8 mouse cellular contexts compared by ENCODE assay signal in the genomic region with DNA sequence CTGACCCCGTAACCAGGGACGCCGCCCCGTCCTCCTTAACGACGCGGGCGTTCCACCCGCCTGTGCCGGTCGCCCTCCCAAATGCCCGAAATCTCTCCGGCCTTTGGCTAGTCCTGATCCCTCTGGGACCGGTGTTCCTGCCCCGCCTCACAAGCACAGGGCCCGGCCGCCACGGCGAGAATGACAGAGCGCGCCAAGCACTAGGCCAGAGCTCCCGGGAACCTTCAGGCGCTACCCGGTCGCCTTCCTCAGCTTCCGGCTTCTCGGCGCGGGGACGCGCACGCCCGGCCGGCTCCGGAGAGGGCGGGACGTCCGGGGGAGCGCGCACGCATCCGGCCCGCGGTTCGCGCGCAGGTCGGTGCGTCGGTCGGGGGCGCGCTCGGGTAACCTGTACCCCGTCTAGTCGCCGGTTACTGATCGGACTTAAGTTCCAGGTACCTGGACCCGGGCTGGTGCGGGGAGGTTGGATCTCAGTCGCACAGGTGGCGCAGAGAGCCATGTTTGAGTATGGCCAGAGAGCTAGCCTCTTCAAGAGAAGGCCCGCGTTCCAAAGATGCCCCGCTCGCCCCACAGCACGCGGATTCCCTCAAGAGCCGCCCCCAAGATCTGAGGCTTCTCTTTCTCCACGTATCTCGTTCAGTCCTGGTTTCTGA. TPM values are rescaled to one million over a fixed set of nuclear protein-coding genes. Genes with fewer than 3 reads are reported as not detected.
DNase-seq lines count a peak whose midpoint lies in the region; ATAC-seq lines count a peak whose summit lies in the region.

A gene (plus strand): TSS at position 41 of the 653 bp plus-strand sequence.

- peak within 1 kb of the TSS; percentile 94 for H3K27ac ChIP-seq in hindbrain, embryonic 15.5 days (replicated peaks)

- DNase-seq in R1 (ENCODE audit: low read depth, low spot score), result peak; percentile 93
- peak; percentile 96 to 97 for DNase-seq in cerebellum, postnatal 25 days
- DNase-seq in frontal cortex, postnatal 36 days (ENCODE audit: low spot score in 2 of 2), result peak; percentile 82 to 90
- peak; percentile 82 for DNase-seq in left cerebral cortex, adult 11 months (ENCODE audit: low spot score)
- DNase-seq in lung, postnatal 4 days, result peak; percentile 94 to 95
- peak; percentile 85 for DNase-seq in retina, postnatal 7 days (ENCODE audit: low read depth, low spot score)
- peak; percentile 91 for DNase-seq in urinary bladder, adult 2 months (ENCODE audit: low spot score)

- no peaks in the 10 kb centered on the region for H3K36me3 ChIP-seq in hindbrain, embryonic 15.5 days

- peak within 1 kb of the TSS; percentile 81 for H3K4me2 ChIP-seq in hindbrain, embryonic 15.5 days

- no peaks in the 10 kb centered on the region for H3K9me3 ChIP-seq in hindbrain, embryonic 15.5 days

- under 1% methylated on average over 70 of the region's 71 CpGs for WGBS in hindbrain, embryonic 15.5 days

- 0 out of 2 replicates have a peak, but pooled peaks cover 11% of the 10 kb centered on the region for H3K4me1 ChIP-seq in hindbrain, embryonic 15.5 days (replicated peaks)

- ATAC-seq in hindbrain, embryonic 15.5 days (ENCODE audit: low FRiP score, low read depth), result peak; percentile 96

- H3K9ac ChIP-seq in hindbrain, embryonic 15.5 days, result peak within 1 kb of the TSS; percentile 90

- H3K4me3 ChIP-seq in hindbrain, embryonic 15.5 days, result peak within 1 kb of the TSS; percentile 87

- no peaks in the 10 kb centered on the region for H3K27me3 ChIP-seq in hindbrain, embryonic 15.5 days

RNA-seq across cellular contexts. Expression of the gene that starts here (rescaled TPM):
- 47.7 and 52.8 TPM in 2 replicates for polyA plus RNA-seq in hindbrain, embryonic 15.5 days (2015; fragmentation: Nextera tagmentation; extraction: Ambion mirVana)
- polyA plus RNA-seq in urinary bladder, adult 2 months (2012; rRNA removed), result 58.7 and 61.4 TPM in 2 replicates

Comparison
In these comparisons a context has a peak if more than half of its experiments do, and no peak if none do; other contexts are left out.
1. Peak in every context shown above with its lines: DNase-seq, ATAC-seq, H3K4me3 ChIP-seq and H3K27ac ChIP-seq.